Mouse (Mus musculus): ENCODE results near the gene Afmid.
"Not testable (repeated sequence)": the region's sequence is repeated elsewhere in the genome, so short reads cannot be mapped to it uniquely, and the experiment has no call there.

Gene Afmid

GRCm38 (mm10) chr11:117825333-117826101 lies at the start of gene Afmid, which contains the start of gene Tk1:
Gene Afmid, plus strand, starts transcription at chr11:117825924.
Gene Tk1, minus strand, starts transcription at chr11:117826092.
- DNase-seq (ENCODE audit: low spot score), result peak; percentile 84

DNA sequence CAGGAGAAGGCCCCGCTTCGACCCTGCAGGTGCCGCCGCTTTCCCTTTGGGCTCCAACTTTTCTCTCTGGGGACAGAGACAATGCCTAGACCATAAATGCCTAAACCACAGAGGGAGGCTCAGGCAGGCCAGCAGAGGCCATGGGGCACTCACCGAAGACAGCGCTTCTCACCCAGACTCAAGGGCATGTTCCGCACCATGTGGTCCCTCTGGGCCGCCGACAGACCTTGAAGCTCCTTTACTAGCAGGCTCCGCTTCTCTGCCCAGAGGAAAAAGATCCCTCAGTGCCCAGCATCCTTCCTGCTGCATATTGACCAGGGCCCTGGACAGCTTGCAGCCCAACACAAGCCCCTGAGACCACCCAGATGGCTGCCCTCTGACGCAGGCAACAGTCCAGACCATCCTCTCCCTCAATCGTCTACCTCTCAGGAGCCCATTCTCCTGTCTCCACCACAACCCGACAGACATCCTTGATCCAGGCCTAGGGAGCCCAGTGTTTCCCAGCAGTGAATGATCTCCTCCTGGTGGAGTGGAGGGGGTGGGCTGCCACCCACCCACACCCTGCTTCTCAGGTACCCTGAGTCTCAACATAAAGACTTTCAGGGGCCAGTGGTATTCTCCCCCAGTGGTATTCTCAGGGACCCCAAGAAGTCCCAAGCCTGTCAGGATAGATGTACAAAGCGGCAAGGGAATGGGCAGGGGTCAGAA lies 49.5 kb upstream of the Afmid start:
- no peak for DNase-seq (ENCODE audit: low spot score)

GRCm38 (mm10) chr11:117777111-117777510 lies 48.6 kb upstream of the Afmid start:
- DNase-seq (ENCODE audit: low spot score), result no peak

DNA sequence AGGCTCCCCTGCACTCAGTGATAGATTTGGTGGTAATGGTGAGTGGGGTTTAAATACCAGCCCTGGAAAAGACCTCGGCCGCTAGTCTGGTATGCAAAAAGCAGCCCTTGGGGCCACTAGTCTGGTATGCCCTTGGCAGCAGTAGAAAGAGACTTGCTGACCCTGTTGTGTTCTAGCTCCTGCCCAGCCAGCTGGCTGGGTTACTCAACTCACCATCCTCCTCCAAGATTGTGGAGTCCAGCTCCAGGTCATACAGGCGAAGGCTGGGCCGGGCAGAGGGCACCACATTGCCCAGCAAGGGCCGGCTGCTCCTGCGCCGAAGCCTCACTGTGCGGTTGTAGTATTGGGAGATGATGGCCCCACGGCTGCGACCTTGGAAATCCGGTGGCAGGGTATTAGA lies 47.7 kb upstream of the Afmid start:
- DNase-seq (ENCODE audit: low spot score), result no peak

DNA sequence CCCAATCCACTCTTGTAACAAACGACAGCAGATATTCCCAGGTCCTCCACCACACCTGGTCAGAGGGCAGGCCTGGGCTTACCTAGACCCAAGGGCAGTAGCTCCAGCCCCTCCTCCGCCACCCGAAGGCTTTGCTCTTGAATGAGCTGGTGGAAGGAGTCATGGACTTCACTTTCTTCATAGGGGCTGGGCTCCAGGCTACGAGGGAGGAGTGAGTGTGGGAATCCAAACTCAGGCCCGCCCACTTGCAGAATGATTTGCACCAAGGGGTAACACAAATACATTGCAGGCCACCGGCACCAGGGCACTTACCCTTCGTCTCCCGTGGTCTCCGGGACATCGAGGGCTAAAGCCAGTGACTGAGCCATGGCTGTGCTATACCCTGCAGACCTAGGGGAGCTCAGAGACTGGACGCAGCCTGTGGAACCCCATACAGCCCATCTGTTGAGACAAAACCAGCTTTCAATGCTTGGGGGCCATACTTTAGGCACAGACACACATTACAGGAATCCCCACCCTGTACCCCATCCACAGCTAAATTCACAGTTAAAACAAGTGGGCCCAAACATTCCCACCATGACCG lies 46.8 kb upstream of the Afmid start:
- DNase-seq (ENCODE audit: low spot score), result no peak

DNA sequence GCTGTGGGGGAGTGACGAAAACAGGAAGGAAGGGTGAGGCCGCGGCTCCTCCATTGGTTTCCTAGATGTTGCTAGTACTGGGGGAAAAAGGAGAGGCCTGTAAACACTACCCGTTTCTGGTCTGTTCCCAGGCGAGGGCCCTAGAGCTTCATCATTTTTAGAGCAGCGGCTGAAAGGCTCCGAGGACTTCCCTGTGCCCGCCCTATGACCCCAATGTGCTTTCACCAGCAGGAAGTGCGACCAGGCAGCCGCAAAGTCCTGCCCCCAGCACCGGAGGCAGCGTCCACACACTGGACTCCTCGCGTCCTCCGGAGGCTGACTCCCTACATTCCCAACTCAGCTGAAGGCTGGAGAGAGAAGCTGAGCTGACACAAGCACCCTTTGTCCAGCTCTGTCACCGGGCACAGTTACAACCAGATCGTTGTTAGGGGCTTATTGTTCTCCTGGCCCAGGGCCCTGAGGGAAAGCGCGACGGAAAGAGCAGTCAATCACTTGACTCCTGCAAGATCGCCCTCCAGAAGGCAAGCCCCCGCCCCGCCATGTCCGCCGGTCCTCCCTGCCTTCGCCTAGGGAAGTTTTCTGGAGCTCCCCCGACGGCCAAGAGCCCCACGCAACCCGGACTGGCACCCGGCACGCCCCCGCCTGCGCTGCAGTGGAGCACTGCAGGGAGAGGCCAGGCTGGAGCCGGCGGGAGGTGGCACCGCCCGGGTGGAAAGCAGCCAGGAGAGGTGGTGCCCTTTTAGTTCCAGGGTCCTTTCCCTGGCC lies 46.1 kb upstream of the Afmid start:
- peak; percentile 76 for DNase-seq (ENCODE audit: low spot score)

DNA sequence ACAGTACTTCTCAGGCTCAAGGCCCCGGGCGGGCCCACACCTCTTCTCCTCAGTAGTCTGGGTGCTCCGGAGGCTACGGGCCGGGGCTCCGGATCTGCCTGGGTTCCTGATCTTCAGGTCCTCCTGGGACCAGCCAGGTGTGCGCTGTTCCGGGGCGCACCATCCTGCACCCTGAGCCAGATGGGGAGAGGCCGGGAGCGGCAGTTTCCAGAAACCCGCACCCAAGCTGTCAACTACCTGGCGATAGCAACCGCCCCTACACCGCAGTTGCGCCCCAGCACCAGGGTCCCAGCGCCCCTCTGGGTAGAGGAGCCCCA lies 45.6 kb upstream of the Afmid start:
- DNase-seq (ENCODE audit: low spot score), result peak; percentile 21

GRCm38 (mm10) chr11:117780582-117781111 lies 45.1 kb upstream of the Afmid start:
- DNase-seq (ENCODE audit: low spot score), result peak; percentile 86

DNA sequence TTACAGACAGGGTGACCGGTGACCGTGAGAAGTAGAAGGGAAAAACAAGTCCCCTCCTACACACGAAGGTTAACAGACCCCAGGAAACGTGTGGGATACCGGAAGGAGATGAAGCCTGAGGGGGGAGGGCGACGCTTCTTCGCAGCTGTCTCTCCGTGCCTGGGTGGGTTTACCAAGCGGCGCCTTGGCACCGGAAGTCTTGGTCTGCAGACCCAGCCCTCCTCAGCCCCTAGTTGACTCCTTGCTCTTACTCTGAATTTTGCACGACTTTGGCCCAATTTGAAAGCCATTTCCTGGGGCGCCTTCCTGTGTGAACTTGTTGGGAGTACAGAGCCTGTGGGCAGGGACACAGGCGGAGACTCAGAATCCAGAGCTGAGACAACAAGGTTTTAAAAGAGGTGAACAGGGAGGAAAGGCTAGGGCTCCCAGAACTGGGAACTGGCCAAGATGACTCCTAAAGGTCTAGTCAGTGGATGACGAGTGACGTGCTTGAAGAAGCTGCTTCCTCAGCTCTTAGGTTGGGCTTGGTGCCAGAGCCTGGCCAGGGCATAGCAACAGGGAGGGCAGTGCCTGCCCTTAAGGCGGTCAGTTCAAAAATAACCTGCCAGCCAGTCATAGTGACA lies 44.4 kb upstream of the Afmid start:
- DNase-seq (ENCODE audit: low spot score), result peak; percentile 53

GRCm38 (mm10) chr11:117781993-117782704 lies 43.6 kb upstream of the Afmid start, which contains the start of the genes Tmc8 and Tmc6:
Gene Tmc8, plus strand, starts transcription at chr11:117782076.
Gene Tmc6, minus strand, starts transcription at chr11:117782198.
- no peak for DNase-seq (ENCODE audit: low spot score)

- no peak for DNase-seq (ENCODE audit: low spot score)
Observed at GRCm38 (mm10) chr11:117782705-117783034, 43.1 kb upstream of the Afmid start.

DNA sequence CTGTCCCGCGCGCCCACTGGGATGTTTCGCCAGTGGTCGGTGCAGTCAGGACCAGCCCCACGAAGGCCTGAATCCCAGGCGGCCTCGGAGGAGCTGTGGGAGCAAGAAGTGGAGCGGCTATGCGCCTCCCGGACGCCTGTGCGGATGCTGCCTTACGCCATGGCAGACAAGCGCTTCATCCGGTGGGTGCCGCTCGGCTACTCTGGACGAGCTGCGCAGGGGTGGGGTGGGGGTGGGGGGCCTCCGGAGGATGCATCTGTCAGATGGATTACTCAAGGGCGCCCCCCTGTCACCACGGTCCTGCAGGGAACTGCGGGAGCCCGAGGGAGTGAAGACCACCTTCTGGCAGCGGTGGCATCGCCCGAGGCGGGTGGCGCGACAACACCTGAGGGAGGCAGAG lies 42.6 kb upstream of the Afmid start:
- no peak for DNase-seq (ENCODE audit: low spot score)

DNA sequence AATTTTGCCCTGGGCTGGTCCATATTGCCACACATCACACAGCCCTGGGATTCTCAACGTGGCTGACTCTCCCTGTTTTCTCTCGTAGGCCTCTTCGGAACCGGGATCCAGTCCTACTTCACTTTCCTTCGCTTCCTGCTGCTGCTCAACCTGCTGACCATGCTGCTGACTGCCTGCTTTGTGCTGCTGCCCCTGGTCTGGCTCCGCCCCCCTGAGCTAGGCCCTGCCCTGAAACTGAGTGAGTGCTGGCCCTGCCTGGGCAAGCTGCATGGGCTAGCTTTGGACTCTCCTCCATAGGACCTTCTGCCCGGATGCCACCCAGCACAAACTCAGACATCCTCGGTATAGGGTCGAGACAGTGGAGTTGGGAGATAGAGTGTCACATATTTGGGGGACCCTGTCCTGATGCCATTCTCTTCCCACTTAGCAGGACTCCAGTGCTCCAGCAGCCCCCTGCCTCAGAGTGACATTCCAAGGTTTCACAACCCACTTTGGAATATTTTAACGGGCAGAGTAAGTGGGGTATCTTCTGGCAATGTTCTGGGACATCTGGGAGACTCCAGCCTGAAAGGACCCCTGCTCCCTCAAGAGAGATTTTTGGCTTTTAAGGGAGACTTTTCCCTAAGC lies 41.9 kb upstream of the Afmid start:
- no peak for DNase-seq (ENCODE audit: low spot score)

GRCm38 (mm10) chr11:117786294-117786693 lies 39.4 kb upstream of the Afmid start:
- DNase-seq (ENCODE audit: low spot score), result no peak

- not testable (repeated sequence) for DNase-seq (ENCODE audit: low spot score)
Observed at GRCm38 (mm10) chr11:117788481-117788880, 37.2 kb upstream of the Afmid start.

GRCm38 (mm10) chr11:117790286-117790685 lies 35.4 kb upstream of the Afmid start:
- peak; percentile 76 for DNase-seq (ENCODE audit: low spot score)

- no peak for DNase-seq (ENCODE audit: low spot score)
Observed at GRCm38 (mm10) chr11:117790703-117791440, 34.9 kb upstream of the Afmid start.

DNA sequence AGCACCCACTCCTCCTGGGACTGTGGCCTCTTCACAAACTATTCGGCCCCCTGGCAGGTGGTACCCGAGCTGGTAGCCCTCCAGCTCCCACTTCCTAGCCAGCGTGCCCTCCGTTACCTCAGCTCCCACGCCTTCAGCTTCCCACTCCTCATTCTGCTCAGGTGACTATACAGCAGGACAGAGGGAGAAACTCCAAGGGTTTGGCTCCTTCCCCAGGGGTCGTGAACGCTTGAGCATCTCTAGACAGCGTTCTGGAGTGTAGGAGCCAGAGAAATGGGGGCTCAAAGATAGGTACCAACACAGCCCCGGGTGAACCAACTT lies 34.3 kb upstream of the Afmid start:
- no peak for DNase-seq (ENCODE audit: low spot score)

DNA sequence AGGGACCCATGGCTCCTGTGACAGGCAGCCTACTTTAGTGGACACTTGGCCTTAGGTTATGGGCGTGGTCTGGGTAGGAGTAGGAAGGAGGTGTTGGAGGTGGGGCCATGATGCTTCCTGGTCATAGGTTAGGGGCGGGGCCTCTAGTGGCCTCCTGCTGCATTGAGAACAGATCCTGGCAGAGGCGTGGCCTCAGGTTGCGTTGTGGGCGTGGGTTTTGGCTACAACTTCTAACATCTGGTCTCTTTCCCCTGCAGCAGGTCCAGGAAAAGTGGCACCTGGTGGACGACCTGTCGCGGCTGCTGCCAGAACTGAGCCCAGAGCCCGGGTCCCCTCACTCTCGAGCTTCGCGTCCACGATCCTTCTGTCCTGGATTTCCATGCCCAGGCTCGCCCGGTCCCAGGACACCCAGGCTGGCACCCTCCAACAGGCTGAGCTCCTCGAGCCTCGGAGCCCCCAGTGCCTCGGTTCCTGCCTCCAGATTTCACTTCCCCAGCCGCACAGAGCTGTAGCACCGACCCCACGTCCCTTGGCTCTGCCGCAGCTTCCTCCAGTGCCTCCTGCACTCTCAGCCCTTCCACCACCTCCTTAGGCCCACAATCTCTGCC lies 33.3 kb upstream of the Afmid start:
- peak; percentile 62 for DNase-seq (ENCODE audit: low spot score)

Data from testis, postnatal 14 days (tissue).